Mouse (Mus musculus) testis, adult 2 months (tissue): ENCODE data around the gene Asic2.

Experiments used
- CTCF ChIP-seq: fragments of 200-500 bp; IDR thresholded peaks from 2 replicates; pipeline ENCODE4 v1.5.1; 2012; ENCODE audit warnings: low read depth, mild to moderate bottlenecking, inconsistent platforms, low read length, moderate library complexity; ENCODE audit not compliant: control insufficient read depth, insufficient read depth, insufficient replicate concordance
- POLR2A ChIP-seq: fragments of 200-500 bp; IDR thresholded peaks from 2 replicates; pipeline ENCODE4 v1.6.1; 2012; ENCODE audit warnings: low read depth, mild to moderate bottlenecking, inconsistent platforms, low read length, moderate library complexity; ENCODE audit not compliant: control insufficient read depth

GRCm38 (mm10) chr11:80949068-80949738 lies 1019.1 kb downstream of the Asic2 start:
- TF ChIP-seq POLR2A (no peak), CTCF (no peak)
